Comparison of ENCODE assay signal across 8 mouse cellular contexts in genomic region chr19:10525106-10525901, GRCm38 (mm10). TPM values are rescaled to one million over a fixed set of nuclear protein-coding genes. Genes with fewer than 3 reads are reported as not detected.
DNase-seq lines count a peak whose midpoint lies in the region; ATAC-seq lines count a peak whose summit lies in the region.

Gene Cpsf7 (plus strand): TSS chr19:10525266.

- peak within 1 kb of the TSS; percentile 99 for H3K9ac ChIP-seq in hindbrain, embryonic 11.5 days (ENCODE audit: low read depth, low read length)

- WGBS in hindbrain, embryonic 11.5 days, result under 1% methylated on average over 69 of the region's 93 CpGs

- peak within 1 kb of the TSS; percentile 98 for H3K4me3 ChIP-seq in hindbrain, embryonic 11.5 days (ENCODE audit: low read depth, low read length)

- H3K27ac ChIP-seq in hindbrain, embryonic 11.5 days (ENCODE audit: low read depth, low read length), result peak within 1 kb of the TSS; percentile 98

- H3K27me3 ChIP-seq in hindbrain, embryonic 11.5 days (ENCODE audit: control insufficient read depth, insufficient read depth, low read length), result no peaks in the 10 kb centered on the region

- H3K4me1 ChIP-seq in hindbrain, embryonic 11.5 days (replicated peaks; ENCODE audit: control insufficient read depth, insufficient read depth, low read length), result no peaks in the 10 kb centered on the region; the same call in 1 of the 2 replicates

- no peaks in the 10 kb centered on the region for H3K36me3 ChIP-seq in hindbrain, embryonic 11.5 days (ENCODE audit: control insufficient read depth, insufficient read depth, low read length)

- peak within 1 kb of the TSS; percentile 63 for H3K4me2 ChIP-seq in hindbrain, embryonic 11.5 days (replicated peaks; ENCODE audit: low read depth, low read length)

- DNase-seq in Muller cell, postnatal 12 days (ENCODE audit: inconsistent ontology term), result peak; percentile 97
- peak; percentile 90 for DNase-seq in cerebellum, adult 9-11 months
- peak; percentile 74 to 91 for DNase-seq in frontal cortex, adult 2 months (ENCODE audit: extremely low spot score in 1 of 2, low spot score in 1 of 2)
- peak; percentile 93 for DNase-seq in hindbrain, embryonic 11.5 days (ENCODE audit: low spot score)
- DNase-seq in layer of hippocampus, postnatal 10 days (ENCODE audit: low spot score in 2 of 2), result peak; percentile 83 to 87
- peak; percentile 94 for DNase-seq in lung, postnatal 10 days
- peak; percentile 87 for DNase-seq in ovary, postnatal 36 days (ENCODE audit: low spot score)
- DNase-seq in thymus, postnatal 25 days, result peak; percentile 88

- no peaks in the 10 kb centered on the region for H3K9me3 ChIP-seq in hindbrain, embryonic 11.5 days (ENCODE audit: control insufficient read depth, low read length)

- ATAC-seq in hindbrain, embryonic 11.5 days (ENCODE audit: low FRiP score), result peak; percentile 95

RNA-seq across cellular contexts. Expression of gene Cpsf7, which starts in this region (rescaled TPM):
- polyA plus RNA-seq in frontal cortex, adult 2 months (2012; rRNA removed), result 80.3 and 90.6 TPM in 2 replicates
- polyA plus RNA-seq in hindbrain, embryonic 11.5 days (2014; fragmentation: Nextera tagmentation; extraction: Ambion mirVana), result 60.9 and 65.4 TPM in 2 replicates
- 10 to 100 TPM; 71.6 to 74.3 TPM for total RNA-seq in layer of hippocampus, postnatal 10 days (2021)

Comparison
In these comparisons a context has a peak if more than half of its experiments do, and no peak if none do; other contexts are left out.
1. Peak in every context shown above with its lines: DNase-seq, ATAC-seq, H3K4me3 ChIP-seq and H3K27ac ChIP-seq.